Mouse (Mus musculus) ES-Bruce4 (cell line): Measurements from ENCODE around the gene Slbp. TPM values are rescaled to one million over a fixed set of nuclear protein-coding genes. Genes with fewer than 3 reads are reported as not detected.

Source experiments
- H3K27ac ChIP-seq: 2 replicates; pipeline ENCODE4 v1.5.1; 2012; ENCODE audit warnings: low read length, inconsistent platforms; ENCODE audit not compliant: insufficient read depth
- H3K27me3 ChIP-seq: 2 replicates; pipeline ENCODE4 v1.6.1; 2012; ENCODE audit warnings: mild to moderate bottlenecking, low read length, inconsistent platforms; ENCODE audit not compliant: control insufficient read depth, poor library complexity, insufficient read depth, severe bottlenecking
- H3K36me3 ChIP-seq: 2 replicates; pipeline ENCODE4 v1.6.1; 2012; ENCODE audit warnings: inconsistent platforms, mild to moderate bottlenecking, low read length, moderate library complexity; ENCODE audit not compliant: control insufficient read depth, poor library complexity, insufficient read depth, severe bottlenecking
- H3K4me1 ChIP-seq: one replicate; pipeline ENCODE4 v1.8.1; 2011; ENCODE audit warnings: low read length; ENCODE audit not compliant: control insufficient read depth, insufficient read depth
- H3K4me3 ChIP-seq: 2 replicates; pipeline ENCODE4 v1.5.1; 2011; ENCODE audit warnings: low read depth, mild to moderate bottlenecking, low read length
- H3K9ac ChIP-seq: 2 replicates; pipeline ENCODE4 v1.6.1; 2012; ENCODE audit warnings: low read depth, mild to moderate bottlenecking, inconsistent platforms; ENCODE audit not compliant: poor library complexity, severe bottlenecking
- H3K9me3 ChIP-seq: replicated peaks from 2 replicates; pipeline ENCODE4 v1.6.1; 2012; ENCODE audit warnings: mild to moderate bottlenecking, low read length, inconsistent platforms; ENCODE audit not compliant: control insufficient read depth, poor library complexity, insufficient read depth, severe bottlenecking
- CTCF ChIP-seq: IDR thresholded peaks from one replicate; pipeline ENCODE4 v1.8.1; 2011; ENCODE audit warnings: low read depth, low read length
- EP300 ChIP-seq: IDR thresholded peaks from 2 replicates; pipeline ENCODE4 v1.6.1; 2011; ENCODE audit warnings: low read depth, low read length; ENCODE audit not compliant: insufficient read depth
- POLR2A ChIP-seq: IDR thresholded peaks from one replicate; pipeline ENCODE4 v1.8.1; 2011; ENCODE audit warnings: low read length; ENCODE audit not compliant: insufficient read depth
- polyA plus RNA-seq: library from polyadenylated mRNA; stranded (reverse); fragments of >200 nt; gene quantifications from 2 replicates; pipeline ENCODE4 v1.2.4, GENCODE M21; 2011; ENCODE audit warnings: low read depth; ENCODE audit not compliant: missing spikeins, insufficient read depth, insufficient read length

The Slbp gene
- polyA plus RNA-seq, 1 experiment = 121 TPM

DNA sequence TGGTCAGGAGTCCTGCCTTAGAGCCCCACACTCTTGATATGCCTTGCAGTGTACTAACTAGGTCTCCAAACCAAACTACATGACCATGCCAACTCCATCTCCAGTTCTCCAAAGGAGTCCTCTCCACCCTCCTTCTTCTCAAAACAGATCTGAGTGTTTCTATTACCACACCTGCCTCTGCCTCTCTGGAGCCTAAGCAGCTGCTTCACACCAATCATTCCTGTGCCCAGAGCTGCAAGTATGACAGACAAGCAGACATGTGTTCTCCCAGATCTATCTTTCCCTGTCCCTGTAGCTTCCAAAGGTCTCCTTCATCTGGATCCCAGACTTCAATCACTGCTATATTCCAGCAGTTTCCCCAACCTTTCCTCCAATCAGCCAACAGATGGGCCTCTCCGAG, 4.4 kb upstream of the Slbp start:
- no peak for TF ChIP-seq CTCF
- TF ChIP-seq POLR2A = no peak
- TF ChIP-seq EP300 = no peak
- H3K9ac ChIP-seq = peak overlapping the region; percentile 87; the same call in 1 of the 2 replicates
- H3K9me3 ChIP-seq = no peaks in the 10 kb centered on the region
- H3K27ac ChIP-seq = no peak overlapping the region
- H3K4me1 ChIP-seq = no peaks in the 10 kb centered on the region
- H3K36me3 ChIP-seq = peaks cover 8% of the 10 kb centered on the region
- peak overlapping the region; percentile 97 for H3K4me3 ChIP-seq
- no peaks in the 10 kb centered on the region for H3K27me3 ChIP-seq

DNA sequence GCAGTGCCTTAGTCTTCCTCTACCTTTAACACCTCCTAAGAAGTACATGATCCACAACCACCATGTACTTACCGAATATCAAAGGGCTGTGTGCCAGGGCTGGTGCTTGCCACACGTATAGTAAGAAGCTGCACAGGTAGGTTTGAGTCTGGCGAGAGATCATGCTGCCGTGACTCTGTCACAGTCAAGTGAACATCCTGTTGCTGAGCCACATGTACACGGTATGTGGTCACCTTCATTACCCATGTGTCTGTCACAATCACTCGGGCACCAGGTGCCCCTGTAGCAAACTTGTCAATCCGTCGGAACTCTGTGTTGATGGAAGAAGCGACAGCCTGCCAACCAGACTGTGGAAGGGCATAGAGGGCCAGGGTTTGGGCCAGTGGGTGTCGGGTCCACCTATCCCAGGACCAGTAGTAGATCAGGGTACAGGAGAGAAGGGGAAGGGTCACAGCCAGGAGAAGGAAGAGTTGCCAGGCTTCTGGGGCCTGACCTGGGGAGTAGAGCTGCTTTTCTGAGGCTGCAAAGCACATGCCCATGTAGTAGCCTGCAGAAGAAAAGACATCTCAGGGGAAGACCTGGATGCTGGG, 3.0 kb upstream of the Slbp start:
- TF ChIP-seq EP300 (no peak), POLR2A (no peak), CTCF (no peak)
- H3K27me3 ChIP-seq = no peaks in the 10 kb centered on the region
- no peak overlapping the region for H3K9ac ChIP-seq
- no peak overlapping the region for H3K27ac ChIP-seq
- no peaks in the 10 kb centered on the region for H3K4me1 ChIP-seq
- H3K36me3 ChIP-seq = peaks cover 3% of the 10 kb centered on the region
- no peak overlapping the region for H3K4me3 ChIP-seq
- no peaks in the 10 kb centered on the region for H3K9me3 ChIP-seq

DNA sequence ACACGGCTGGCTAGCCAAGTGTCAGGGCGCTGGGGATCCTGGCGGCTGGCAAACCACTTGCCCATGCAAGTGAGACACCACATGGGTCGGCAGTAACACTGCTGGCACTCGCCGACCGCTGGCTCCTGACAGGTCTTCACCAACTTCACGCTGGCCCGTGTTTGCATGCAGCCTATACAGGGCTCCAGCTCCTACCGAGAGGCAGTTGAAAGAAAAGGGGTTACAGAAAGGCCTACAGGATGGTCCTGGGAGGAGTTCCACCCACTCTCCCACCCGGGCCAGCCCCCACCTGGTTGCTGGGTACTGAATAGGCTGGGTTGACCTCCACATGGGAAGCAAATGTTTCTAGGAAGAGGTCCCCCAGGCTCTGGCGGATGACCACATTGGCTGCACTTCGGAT, 2.0 kb upstream of the Slbp start:
- no peak overlapping the region for H3K27ac ChIP-seq
- H3K4me3 ChIP-seq = no peak overlapping the region
- H3K9ac ChIP-seq = no peak overlapping the region
- peaks cover 10% of the 10 kb centered on the region for H3K36me3 ChIP-seq
- no peaks in the 10 kb centered on the region for H3K9me3 ChIP-seq
- H3K4me1 ChIP-seq = no peaks in the 10 kb centered on the region
- H3K27me3 ChIP-seq = no peaks in the 10 kb centered on the region
- no peak for TF ChIP-seq CTCF
- TF ChIP-seq EP300 = no peak
- no peak for TF ChIP-seq POLR2A

DNA sequence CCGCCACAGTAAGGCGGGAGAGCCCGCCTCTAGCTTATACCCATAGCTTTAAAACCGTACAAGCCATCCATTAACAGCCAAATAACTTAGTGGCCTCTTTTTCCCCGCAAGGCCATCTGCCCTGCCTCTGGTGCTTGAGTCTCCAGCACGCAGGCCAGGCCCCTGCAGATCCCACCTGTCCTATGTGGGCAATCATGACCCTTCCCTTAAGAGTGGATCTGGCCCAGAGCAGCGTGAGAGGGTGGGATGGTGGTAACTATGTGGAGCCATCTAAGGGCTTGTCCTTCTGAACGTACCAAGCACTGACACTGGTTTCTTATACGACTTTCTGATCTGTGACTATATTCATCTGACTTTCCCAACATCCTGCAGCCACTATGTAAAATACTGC, 404 bp upstream of the Slbp start:
- peak overlapping the region; percentile 60 for H3K9ac ChIP-seq
- peaks cover 22% of the 10 kb centered on the region for H3K36me3 ChIP-seq
- 0 out of 2 replicates have a peak overlapping the region, but pooled peaks have one; percentile 9 for H3K27ac ChIP-seq
- TF ChIP-seq EP300 (no peak), POLR2A (peak; percentile 60)
- no peaks in the 10 kb centered on the region for H3K27me3 ChIP-seq
- no peaks in the 10 kb centered on the region for H3K4me1 ChIP-seq
- H3K4me3 ChIP-seq = peak overlapping the region; percentile 58
- no peaks in the 10 kb centered on the region for H3K9me3 ChIP-seq

DNA sequence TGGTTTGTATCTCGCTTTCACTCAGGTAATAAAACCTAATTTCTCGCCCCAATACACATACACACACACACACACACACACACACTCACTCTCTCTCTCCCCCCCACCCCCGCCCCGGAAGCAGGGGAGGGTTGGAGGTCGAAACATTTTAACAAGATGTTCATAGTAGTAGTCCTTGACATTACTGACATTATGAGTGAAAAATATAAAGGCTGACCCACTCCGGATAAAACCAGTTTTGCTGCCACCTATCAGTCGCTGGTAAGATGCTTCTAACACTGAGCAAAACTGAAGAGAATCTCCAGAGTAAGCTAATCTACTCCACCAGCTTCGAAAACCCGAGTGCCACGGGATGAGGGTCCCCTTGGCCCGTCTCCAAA, 843 bp downstream of the Slbp start:
- Histone ChIP-seq H3K4me3 (peak overlapping the region; percentile 85), H3K27me3 (no peaks in the 10 kb centered on the region), H3K9ac (peak overlapping the region; percentile 60), H3K4me1 (no peaks in the 10 kb centered on the region), H3K9me3 (no peaks in the 10 kb centered on the region), H3K27ac (no peak overlapping the region), H3K36me3 (peaks cover 33% of the 10 kb centered on the region)
- no peak for TF ChIP-seq EP300
- no peak for TF ChIP-seq POLR2A
- no peak for TF ChIP-seq CTCF

DNA sequence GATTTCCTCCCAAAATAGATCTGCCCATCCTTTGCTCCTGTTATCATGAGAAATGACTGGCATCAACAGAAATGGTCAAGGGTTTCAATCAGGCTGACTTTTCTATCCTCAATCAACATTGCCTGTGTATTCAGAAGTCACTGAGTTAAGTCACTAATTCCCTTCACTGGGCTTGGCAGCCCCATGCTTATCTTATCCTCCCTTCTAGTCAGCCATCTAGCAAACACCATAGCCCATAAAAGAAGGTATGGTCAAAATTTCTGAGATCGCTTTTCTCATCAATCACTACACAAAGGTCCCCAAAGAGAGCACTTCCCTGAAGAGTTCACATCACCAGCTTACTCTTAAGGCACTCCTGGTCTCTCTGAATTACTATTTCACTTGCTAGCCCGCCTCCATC, 1.4 kb downstream of the Slbp start:
- H3K27me3 ChIP-seq = no peaks in the 10 kb centered on the region
- H3K36me3 ChIP-seq = peaks cover 38% of the 10 kb centered on the region
- H3K4me1 ChIP-seq = no peaks in the 10 kb centered on the region
- no peaks in the 10 kb centered on the region for H3K9me3 ChIP-seq
- H3K27ac ChIP-seq = no peak overlapping the region
- peak overlapping the region; percentile 85 for H3K4me3 ChIP-seq
- no peak for TF ChIP-seq CTCF
- no peak for TF ChIP-seq POLR2A
- TF ChIP-seq EP300 = no peak
- peak overlapping the region; percentile 60 for H3K9ac ChIP-seq
